ENCODE assay signal across 8 mouse cellular contexts in genomic region chr19:4854552-4855469, GRCm38 (mm10). TPM values are rescaled to one million over a fixed set of nuclear protein-coding genes. Genes with fewer than 3 reads are reported as not detected.
DNase-seq lines count a peak whose midpoint lies in the region; ATAC-seq lines count a peak whose summit lies in the region.

TSS of gene Ctsf (plus strand) at chr19:4855130.

- peak within 1 kb of the TSS; percentile 62 for H3K4me3 ChIP-seq in liver, embryonic 15.5 days (replicated peaks)
- H3K4me3 ChIP-seq in neural tube, embryonic 14.5 days (ENCODE audit: low read depth, low read length), result peak within 1 kb of the TSS; percentile 71

- peaks cover 77% of the 10 kb centered on the region for H3K27me3 ChIP-seq in liver, embryonic 15.5 days
- no peaks in the 10 kb centered on the region for H3K27me3 ChIP-seq in neural tube, embryonic 14.5 days (ENCODE audit: control insufficient read depth, insufficient read depth, low read length)

- peak within 1 kb of the TSS; percentile 88 for H3K4me2 ChIP-seq in liver, embryonic 15.5 days
- H3K4me2 ChIP-seq in neural tube, embryonic 14.5 days (ENCODE audit: low read depth, low read length), result peak within 1 kb of the TSS; percentile 98

- H3K9me3 ChIP-seq in liver, embryonic 15.5 days (replicated peaks), result no peaks in the 10 kb centered on the region
- no peaks in the 10 kb centered on the region for H3K9me3 ChIP-seq in neural tube, embryonic 14.5 days (ENCODE audit: control insufficient read depth, low read length)

- DNase-seq in NIH3T3 (ENCODE audit: low read depth), result peak; percentile 12
- peak; percentile 96 for DNase-seq in cerebellum, adult 9-11 months
- DNase-seq in forelimb bud, embryonic 11.5 days (ENCODE audit: low read depth, low spot score), result peak; percentile 72
- peak; percentile 81 for DNase-seq in heart, postnatal 25 days (ENCODE audit: low spot score)
- DNase-seq in layer of hippocampus, adult 11-12 months (ENCODE audit: low spot score), result peak; percentile 92
- DNase-seq in telencephalon, adult 2 months (ENCODE audit: low read depth, low spot score), result peak; percentile 83

- H3K9ac ChIP-seq in liver, embryonic 15.5 days, result peak within 1 kb of the TSS; percentile 57
- H3K9ac ChIP-seq in neural tube, embryonic 14.5 days (replicated peaks; ENCODE audit: low read depth, low read length), result peak within 1 kb of the TSS; percentile 74

- H3K4me1 ChIP-seq in liver, embryonic 15.5 days (replicated peaks), result peaks cover 48% of the 10 kb centered on the region
- peaks cover 12% of the 10 kb centered on the region; the same call in 1 of the 2 replicates for H3K4me1 ChIP-seq in neural tube, embryonic 14.5 days (ENCODE audit: control insufficient read depth, insufficient read depth, low read length)

- WGBS in liver, embryonic 15.5 days (ENCODE audit: insufficient replicate concordance), result 5% methylated on average over 45 of the region's 45 CpGs
- 2% methylated on average over 45 of the region's 45 CpGs for WGBS in neural tube, embryonic 14.5 days

- ATAC-seq in liver, embryonic 15.5 days (ENCODE audit: insufficient read depth), result no peak
- ATAC-seq in neural tube, embryonic 14.5 days (ENCODE audit: low read depth), result peak; percentile 91

- no peaks in the 10 kb centered on the region for H3K36me3 ChIP-seq in liver, embryonic 15.5 days (replicated peaks)
- no peaks in the 10 kb centered on the region for H3K36me3 ChIP-seq in neural tube, embryonic 14.5 days (ENCODE audit: control insufficient read depth, insufficient read depth, low read length)

- intact Hi-C loops in heart, postnatal 25 days (cut with DNase I), result no loop called here

- no peak within 1 kb of the TSS; the same call in 1 of the 2 replicates for H3K27ac ChIP-seq in liver, embryonic 15.5 days (replicated peaks)
- peak within 1 kb of the TSS; percentile 40; the same call in 1 of the 2 replicates for H3K27ac ChIP-seq in neural tube, embryonic 14.5 days (ENCODE audit: low read depth, low read length)

RNA-seq across cellular contexts. Expression of gene Ctsf, which starts in this region (rescaled TPM):
- 10 to 100 TPM; 77.9 to 82.6 TPM for total RNA-seq in heart, postnatal 25 days (2021)
- 25.8 and 28.8 TPM in 2 replicates for polyA plus RNA-seq in liver, embryonic 15.5 days (2015; fragmentation: Nextera tagmentation; extraction: Ambion mirVana)
- 75.8 and 76.9 TPM in 2 replicates for polyA plus RNA-seq in neural tube, embryonic 14.5 days (2014; fragmentation: Nextera tagmentation; extraction: Ambion mirVana)

Comparison
In these comparisons a context has a peak if more than half of its experiments do, and no peak if none do; other contexts are left out.
1. DNase-seq: peak in every context shown above with its lines; median percentile 96 in cerebellum, adult 9-11 months; 92 in layer of hippocampus, adult 11-12 months; 83 in telencephalon, adult 2 months; 81 in heart, postnatal 25 days; 72 in forelimb bud, embryonic 11.5 days; 12 in NIH3T3.